Mouse (Mus musculus) lung, embryonic 15.5 days (tissue): Measurements from ENCODE around the gene Ano6. TPM values are rescaled to one million over a fixed set of nuclear protein-coding genes. Genes with fewer than 3 reads are reported as not detected.
A peak's percentile ranks its signal among the peaks of the same experiment; 100 is the strongest.

ENCODE experiments used
- ATAC-seq: fragments of 200-750 bp; cut with Nextera tagmentation; 2 replicates; pipeline ENCODE4 v1.8.0; 2017; ENCODE audit warnings: moderate number of reproducible peaks, borderline replicate concordance; ENCODE audit not compliant: low FRiP score, low TSS enrichment; ENCODE audit errors: extremely low read depth
- H3K27ac ChIP-seq: fragments of 300-500 bp; sonication (generic); 2 replicates; pipeline ENCODE4 v1.5.1; 2015; ENCODE audit warnings: moderate library complexity, mild to moderate bottlenecking, inconsistent platforms
- H3K27me3 ChIP-seq: fragments of 300-500 bp; sonication (generic); 2 replicates; pipeline ENCODE4 v1.6.1; 2015; ENCODE audit warnings: inconsistent platforms
- H3K36me3 ChIP-seq: fragments of 300-500 bp; sonication (generic); 2 replicates; pipeline ENCODE4 v1.6.1; 2015; ENCODE audit warnings: inconsistent platforms
- H3K4me1 ChIP-seq: fragments of 300-500 bp; sonication (generic); 2 replicates; pipeline ENCODE4 v1.6.1; 2015; ENCODE audit warnings: inconsistent platforms
- H3K4me2 ChIP-seq: fragments of 300-500 bp; sonication (generic); 2 replicates; pipeline ENCODE4 v1.6.1; 2015; ENCODE audit warnings: inconsistent platforms, mild to moderate bottlenecking, moderate library complexity
- H3K4me3 ChIP-seq: fragments of 300-500 bp; sonication (generic); 2 replicates; pipeline ENCODE4 v1.5.1; 2015; ENCODE audit warnings: mild to moderate bottlenecking, inconsistent platforms
- H3K9ac ChIP-seq: fragments of 300-500 bp; sonication (generic); 2 replicates; pipeline ENCODE4 v1.6.1; 2015; ENCODE audit warnings: inconsistent platforms
- H3K9me3 ChIP-seq: fragments of 300-500 bp; sonication (generic); 2 replicates; pipeline ENCODE4 v1.6.1; 2016; ENCODE audit warnings: inconsistent platforms
- WGBS: fragments of 180-500 bp; shearing (Covaris S2); methylation state at CpG from one replicate; pipeline ENCODE4 v1.1.7; 2015; 5-methylcytosine and 5-hydroxymethylcytosine counted together
- polyA plus RNA-seq: library from polyadenylated mRNA; unstranded; fragments of >200 nt; fragmentation: Nextera tagmentation; extraction: Ambion mirVana; gene quantifications from 2 replicates; pipeline ENCODE4 v1.2.1, GENCODE M21; 2015

The Ano6 gene
- polyA plus RNA-seq, 1 experiment from 2014 or later = 44.0 TPM

DNA sequence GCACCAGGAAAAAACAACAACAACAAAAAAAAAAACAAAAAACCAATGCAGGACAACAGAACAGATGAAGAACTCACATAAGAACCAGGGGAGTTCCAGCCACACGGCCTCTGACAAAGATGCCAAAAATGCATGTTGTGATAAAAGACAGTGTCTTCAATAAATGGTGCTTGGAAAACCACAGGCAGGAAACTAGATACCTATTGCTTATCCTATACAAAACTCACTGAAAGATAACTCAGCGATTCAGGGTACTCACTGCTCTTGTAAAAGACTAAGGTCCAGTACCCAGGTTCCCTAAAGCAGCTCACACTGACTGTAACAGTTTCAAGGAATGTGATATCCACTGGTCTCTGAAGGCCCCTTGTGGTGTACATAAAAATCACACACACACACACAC, 20.3 kb upstream of the Ano6 start:
- H3K27me3 ChIP-seq = no peaks in the 10 kb centered on the region
- H3K4me3 ChIP-seq = no peak overlapping the region
- H3K9me3 ChIP-seq = no peaks in the 10 kb centered on the region
- H3K9ac ChIP-seq = no peak overlapping the region
- H3K4me2 ChIP-seq = no peak overlapping the region
- WGBS = 81% methylated on average over 2 of the region's 2 CpGs
- no peaks in the 10 kb centered on the region for H3K36me3 ChIP-seq
- ATAC-seq = no peak
- no peaks in the 10 kb centered on the region for H3K4me1 ChIP-seq
- H3K27ac ChIP-seq = no peak overlapping the region

DNA sequence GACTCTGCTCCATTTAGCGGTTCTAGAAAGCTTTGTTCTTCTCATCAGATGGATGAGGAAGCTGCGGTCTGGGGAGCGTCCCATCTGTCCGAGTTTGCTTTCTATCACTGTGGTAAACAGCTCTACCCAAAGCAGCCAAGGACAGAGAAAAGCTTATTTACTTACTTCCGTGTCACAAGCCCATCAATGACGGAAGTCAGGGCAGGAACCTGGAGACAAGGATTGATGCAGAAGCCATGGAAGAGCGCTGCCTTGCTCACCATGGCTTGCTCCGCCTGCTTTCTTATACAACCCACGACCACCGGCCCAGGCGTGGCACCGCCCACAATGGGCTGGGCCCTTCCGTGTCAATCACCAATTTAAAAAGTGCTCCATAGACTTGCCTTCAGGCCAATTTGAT, 18.3 kb upstream of the Ano6 start:
- 55% methylated on average over 13 of the region's 13 CpGs for WGBS
- Histone ChIP-seq H3K36me3 (no peaks in the 10 kb centered on the region), H3K4me2 (no peak overlapping the region), H3K4me1 (no peaks in the 10 kb centered on the region), H3K4me3 (no peak overlapping the region), H3K9me3 (no peaks in the 10 kb centered on the region), H3K27ac (no peak overlapping the region), H3K9ac (no peak overlapping the region), H3K27me3 (no peaks in the 10 kb centered on the region)
- no peak for ATAC-seq

DNA sequence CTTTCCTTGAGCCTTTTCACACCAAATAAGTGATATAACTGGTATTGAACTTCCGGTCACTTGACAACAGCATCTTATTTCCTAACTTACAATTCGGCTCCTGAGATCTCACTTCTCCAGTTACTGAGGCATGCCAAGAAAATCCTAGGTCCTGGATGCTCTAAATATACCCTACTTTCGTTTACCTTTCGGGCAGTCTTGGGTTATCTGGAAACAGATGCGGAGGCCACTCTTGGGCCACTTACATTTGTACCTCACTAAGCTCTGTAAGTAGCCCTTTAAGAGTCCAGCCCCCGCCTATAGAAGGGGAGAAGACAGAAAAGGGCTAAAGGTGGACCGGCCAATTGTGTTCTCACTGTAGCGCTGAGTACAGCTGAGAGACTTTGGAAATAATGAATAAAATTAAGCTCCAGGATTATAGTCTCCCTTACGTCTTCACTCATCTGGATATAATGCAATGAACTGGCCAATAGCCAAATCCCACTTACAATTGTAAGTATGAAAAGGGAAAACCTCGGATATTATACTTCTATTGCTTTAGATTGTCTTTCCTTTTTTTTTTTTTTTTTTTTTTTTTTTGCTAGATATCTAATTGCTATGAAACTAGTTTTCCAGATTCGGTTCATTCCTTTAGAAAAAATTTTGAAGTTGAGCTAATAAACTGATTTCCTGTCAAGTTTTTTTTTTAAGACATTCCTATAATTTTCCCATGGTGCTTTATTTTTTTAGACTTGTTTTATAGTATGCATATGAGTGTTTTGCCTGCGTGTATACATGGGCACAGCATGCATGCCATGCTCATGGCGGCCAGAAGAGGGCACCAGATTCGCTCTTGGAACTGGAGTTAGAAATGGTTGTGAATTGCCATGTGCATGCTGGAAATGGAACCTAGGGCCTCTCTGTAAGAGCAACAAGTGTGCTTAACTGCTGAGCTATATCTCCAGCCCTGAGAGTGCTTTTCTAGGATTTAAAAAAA, 17.5 kb upstream of the Ano6 start:
- Histone ChIP-seq H3K4me3 (no peak overlapping the region), H3K4me2 (no peak overlapping the region), H3K9me3 (no peaks in the 10 kb centered on the region), H3K9ac (no peak overlapping the region), H3K4me1 (no peaks in the 10 kb centered on the region), H3K27ac (no peak overlapping the region), H3K36me3 (no peaks in the 10 kb centered on the region), H3K27me3 (no peaks in the 10 kb centered on the region)
- ATAC-seq = no peak
- 53% methylated on average over 14 of the region's 14 CpGs for WGBS

DNA sequence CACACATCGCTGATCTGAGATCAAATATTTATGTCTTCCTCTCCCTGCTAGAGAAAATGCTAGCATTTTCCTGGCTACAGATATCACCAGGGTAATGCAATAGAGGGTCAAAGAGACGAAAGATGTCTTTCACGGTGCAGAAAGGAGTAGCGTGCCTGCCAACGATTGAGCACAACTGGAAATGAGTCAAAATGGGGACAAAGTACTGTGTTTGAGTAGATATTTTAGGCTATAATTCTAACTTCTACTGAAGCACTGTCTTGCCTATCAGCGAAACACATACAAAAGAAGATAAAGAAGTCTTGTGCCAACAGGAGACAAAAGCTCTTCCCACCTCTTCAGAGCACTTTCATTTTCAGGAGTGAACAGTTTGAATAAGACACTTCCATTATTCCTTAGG, 16.4 kb upstream of the Ano6 start:
- no peaks in the 10 kb centered on the region for H3K4me1 ChIP-seq
- H3K9ac ChIP-seq = no peak overlapping the region
- no peaks in the 10 kb centered on the region for H3K27me3 ChIP-seq
- no peaks in the 10 kb centered on the region for H3K9me3 ChIP-seq
- WGBS = 44% methylated on average over 6 of the region's 6 CpGs
- no peak for ATAC-seq
- H3K4me2 ChIP-seq = no peak overlapping the region
- no peaks in the 10 kb centered on the region for H3K36me3 ChIP-seq
- no peak overlapping the region for H3K4me3 ChIP-seq
- no peak overlapping the region for H3K27ac ChIP-seq

DNA sequence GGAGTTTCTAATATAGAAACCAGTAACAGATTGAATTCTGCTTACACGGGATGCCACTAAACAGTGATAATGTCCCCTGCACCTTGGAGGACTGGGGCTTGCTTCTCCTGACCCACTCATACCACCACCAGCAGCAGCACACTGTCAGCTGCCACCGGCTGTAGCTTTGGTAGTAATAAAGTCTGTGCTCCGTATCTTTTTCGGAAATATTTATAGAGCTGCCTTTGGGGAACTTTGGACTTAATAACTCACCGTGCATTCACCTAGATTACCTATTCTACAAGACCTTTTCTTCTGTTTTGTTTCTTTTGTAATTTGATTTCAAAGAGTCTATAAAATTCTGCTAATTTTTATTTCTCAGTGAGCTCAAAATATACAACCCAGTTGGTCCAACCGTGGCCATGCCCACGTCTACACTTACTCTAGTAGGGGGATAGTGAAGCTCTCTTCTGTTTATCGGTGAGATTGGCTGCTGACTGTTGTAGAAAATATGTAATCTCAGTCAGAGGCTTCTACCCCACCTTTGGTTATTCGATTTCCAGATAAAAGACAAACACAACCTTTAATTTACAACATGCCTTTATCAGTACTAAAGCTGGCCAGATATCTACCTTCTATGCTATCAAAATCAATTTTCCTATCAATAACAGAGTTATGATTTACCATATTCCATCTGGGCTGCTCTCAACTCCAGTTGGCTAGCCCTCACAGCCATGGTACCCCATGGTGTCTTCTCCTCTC, 15.8 kb upstream of the Ano6 start:
- ATAC-seq = no peak

DNA sequence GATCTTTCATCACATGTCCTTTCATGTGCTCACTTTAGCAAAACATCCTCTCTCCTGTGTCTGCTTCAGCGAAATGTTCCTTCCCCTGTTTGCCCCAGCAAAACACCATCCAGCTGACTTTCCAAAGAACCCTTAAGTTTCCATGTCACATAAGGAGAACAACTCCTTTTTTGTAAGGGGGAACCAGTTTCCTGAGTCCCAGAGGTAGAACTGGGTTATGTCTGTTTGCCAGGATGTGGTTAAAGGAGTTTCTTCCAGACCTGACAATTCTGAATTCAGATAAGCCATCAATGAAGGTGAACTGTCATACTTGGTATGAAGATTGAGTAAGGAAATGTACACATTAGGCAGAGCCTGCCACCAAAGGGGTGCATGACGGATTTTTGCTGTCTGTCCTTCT, 12.9 kb upstream of the Ano6 start:
- H3K9ac ChIP-seq = no peak overlapping the region
- 83% methylated on average over 2 of the region's 2 CpGs for WGBS
- ATAC-seq = no peak
- no peak overlapping the region for H3K4me2 ChIP-seq
- no peaks in the 10 kb centered on the region for H3K36me3 ChIP-seq
- H3K27ac ChIP-seq = no peak overlapping the region
- no peaks in the 10 kb centered on the region for H3K4me1 ChIP-seq
- H3K4me3 ChIP-seq = no peak overlapping the region
- H3K9me3 ChIP-seq = no peaks in the 10 kb centered on the region
- H3K27me3 ChIP-seq = no peaks in the 10 kb centered on the region

More for the DNA sequence above, 15.8 kb upstream of the Ano6 start:
- Histone ChIP-seq H3K4me3 (no peak overlapping the region), H3K9ac (no peak overlapping the region), H3K36me3 (no peaks in the 10 kb centered on the region), H3K27ac (no peak overlapping the region), H3K4me1 (no peaks in the 10 kb centered on the region), H3K9me3 (no peaks in the 10 kb centered on the region), H3K27me3 (no peaks in the 10 kb centered on the region), H3K4me2 (no peak overlapping the region)
- WGBS = 83% methylated on average over 9 of the region's 9 CpGs

DNA sequence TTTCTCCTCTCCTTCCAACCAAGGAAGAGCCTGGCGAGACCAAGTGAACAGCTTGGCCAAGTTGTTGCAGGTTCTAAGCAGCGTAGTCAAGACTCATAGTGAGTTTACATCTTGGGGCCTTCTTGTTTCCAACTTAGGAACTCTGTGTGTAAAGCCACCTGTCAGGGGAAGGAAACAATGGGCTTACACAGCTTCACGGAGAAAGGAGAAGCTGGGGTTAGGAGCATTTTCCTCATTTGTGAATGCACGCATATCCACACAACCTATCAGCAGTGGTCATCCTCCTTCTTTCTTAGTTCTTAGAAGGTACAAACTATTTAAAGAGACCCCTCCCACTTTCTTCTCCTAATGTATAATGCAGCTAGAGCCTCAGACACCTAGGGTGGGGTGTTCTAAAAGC, 11.9 kb upstream of the Ano6 start:
- Histone ChIP-seq H3K9ac (no peak overlapping the region), H3K27ac (no peak overlapping the region), H3K9me3 (no peaks in the 10 kb centered on the region), H3K4me2 (no peak overlapping the region), H3K4me3 (no peak overlapping the region), H3K36me3 (no peaks in the 10 kb centered on the region), H3K27me3 (no peaks in the 10 kb centered on the region), H3K4me1 (no peaks in the 10 kb centered on the region)
- ATAC-seq = no peak
- WGBS = 89% methylated on average over 4 of the region's 4 CpGs

DNA sequence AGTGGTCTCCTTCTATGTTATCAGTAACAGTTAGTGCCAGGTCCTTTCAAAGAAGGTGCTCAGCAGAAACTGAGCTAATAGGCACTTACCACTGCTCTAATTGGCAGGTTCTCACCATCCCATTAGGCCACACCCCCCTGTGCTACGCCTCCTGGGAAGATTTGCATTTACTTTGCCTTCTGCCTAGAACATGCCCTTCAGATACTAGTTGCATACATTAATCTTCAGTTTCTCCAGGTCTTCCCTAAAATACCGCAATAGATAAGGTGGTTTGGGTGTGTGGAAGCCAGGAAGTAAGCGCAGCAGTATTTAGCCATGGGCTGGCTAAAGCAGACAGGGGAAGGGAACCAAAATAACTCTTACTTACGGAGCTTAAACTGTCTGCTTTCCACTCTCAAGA, 4.0 kb upstream of the Ano6 start:
- Histone ChIP-seq H3K27ac (no peak overlapping the region), H3K36me3 (no peaks in the 10 kb centered on the region), H3K9me3 (no peaks in the 10 kb centered on the region), H3K9ac (no peak overlapping the region), H3K27me3 (no peaks in the 10 kb centered on the region), H3K4me2 (no peak overlapping the region), H3K4me3 (no peak overlapping the region), H3K4me1 (peaks cover 10% of the 10 kb centered on the region; the same call in 1 of the 2 replicates)
- WGBS = 80% methylated on average over 4 of the region's 4 CpGs
- no peak for ATAC-seq

DNA sequence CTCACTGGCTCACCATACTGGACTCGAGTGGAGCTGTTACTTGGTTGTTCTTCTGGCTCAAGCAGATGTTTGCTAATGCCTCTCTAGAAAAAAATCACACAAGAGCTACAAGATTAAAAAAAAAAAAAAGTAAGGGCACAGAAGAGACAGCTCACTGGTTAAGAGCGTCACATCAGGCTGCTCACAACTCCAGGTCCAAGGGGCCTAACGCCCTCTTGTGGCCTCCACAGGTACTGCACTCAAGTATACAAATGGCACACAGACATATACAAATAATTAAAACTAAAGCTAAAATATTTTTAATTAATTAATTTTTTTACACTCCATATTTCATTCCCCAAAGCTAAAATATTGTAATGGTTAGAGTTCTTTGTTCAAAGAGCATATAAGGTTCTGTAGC, 3.1 kb upstream of the Ano6 start:
- Histone ChIP-seq H3K4me1 (peaks cover 19% of the 10 kb centered on the region), H3K4me3 (no peak overlapping the region), H3K4me2 (no peak overlapping the region), H3K27ac (no peak overlapping the region), H3K9ac (no peak overlapping the region), H3K36me3 (no peaks in the 10 kb centered on the region), H3K9me3 (no peaks in the 10 kb centered on the region), H3K27me3 (no peaks in the 10 kb centered on the region)
- no peak for ATAC-seq
- 51% methylated on average over 3 of the region's 3 CpGs for WGBS

DNA sequence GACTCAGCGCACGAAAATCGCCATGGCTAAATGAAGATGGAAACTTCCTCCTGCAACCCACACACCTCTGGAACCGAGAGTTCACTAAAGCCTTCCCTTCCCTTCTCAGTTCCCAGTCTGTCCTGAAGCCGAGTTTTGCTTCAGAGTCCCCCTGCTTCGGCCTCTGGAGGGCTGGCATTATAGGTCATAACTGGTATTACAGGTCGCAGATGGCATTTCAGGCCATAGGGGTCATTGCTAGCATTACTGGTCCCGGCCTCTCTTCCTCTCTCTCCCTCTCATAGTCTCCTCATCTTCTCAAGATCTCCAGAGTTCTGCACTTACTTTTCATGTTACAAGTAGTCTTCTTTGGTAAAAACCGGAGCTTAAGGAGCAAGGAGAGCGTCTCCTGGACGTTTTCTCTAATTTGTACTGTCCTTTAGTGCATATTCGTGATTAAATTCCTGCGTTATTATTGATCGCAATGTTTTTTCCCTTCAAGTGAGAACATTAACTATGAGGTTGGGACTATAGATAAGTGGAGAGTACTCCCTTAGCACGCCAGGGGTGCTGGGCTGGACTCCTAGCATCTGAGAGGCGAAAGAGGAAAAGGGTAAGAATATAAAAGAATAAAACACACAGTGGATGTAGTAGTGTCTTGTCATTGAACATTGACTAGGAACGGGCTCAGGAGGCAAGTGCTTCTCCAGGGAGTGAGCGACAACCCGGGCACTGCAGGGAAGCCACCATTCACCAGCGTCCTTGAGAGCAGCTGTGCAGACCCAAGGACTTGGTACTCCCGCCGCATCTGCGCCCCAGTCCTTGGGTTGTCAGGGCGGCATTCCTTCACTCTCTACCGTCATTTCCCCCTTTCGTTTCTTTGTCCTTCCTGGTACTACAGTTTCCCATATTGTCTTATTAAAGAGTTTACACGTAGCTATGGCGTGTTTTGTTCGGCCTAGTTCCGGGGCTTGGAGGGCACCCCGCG, 798 bp upstream of the Ano6 start:
- Histone ChIP-seq H3K27ac (peak overlapping the region; percentile 90), H3K9ac (peak overlapping the region; percentile 85), H3K27me3 (no peaks in the 10 kb centered on the region), H3K9me3 (no peaks in the 10 kb centered on the region), H3K36me3 (no peaks in the 10 kb centered on the region), H3K4me2 (peak overlapping the region; percentile 79), H3K4me1 (peaks cover 40% of the 10 kb centered on the region), H3K4me3 (peak overlapping the region; percentile 81)
- 19% methylated on average over 32 of the region's 32 CpGs for WGBS
- peak; percentile 43 for ATAC-seq

DNA sequence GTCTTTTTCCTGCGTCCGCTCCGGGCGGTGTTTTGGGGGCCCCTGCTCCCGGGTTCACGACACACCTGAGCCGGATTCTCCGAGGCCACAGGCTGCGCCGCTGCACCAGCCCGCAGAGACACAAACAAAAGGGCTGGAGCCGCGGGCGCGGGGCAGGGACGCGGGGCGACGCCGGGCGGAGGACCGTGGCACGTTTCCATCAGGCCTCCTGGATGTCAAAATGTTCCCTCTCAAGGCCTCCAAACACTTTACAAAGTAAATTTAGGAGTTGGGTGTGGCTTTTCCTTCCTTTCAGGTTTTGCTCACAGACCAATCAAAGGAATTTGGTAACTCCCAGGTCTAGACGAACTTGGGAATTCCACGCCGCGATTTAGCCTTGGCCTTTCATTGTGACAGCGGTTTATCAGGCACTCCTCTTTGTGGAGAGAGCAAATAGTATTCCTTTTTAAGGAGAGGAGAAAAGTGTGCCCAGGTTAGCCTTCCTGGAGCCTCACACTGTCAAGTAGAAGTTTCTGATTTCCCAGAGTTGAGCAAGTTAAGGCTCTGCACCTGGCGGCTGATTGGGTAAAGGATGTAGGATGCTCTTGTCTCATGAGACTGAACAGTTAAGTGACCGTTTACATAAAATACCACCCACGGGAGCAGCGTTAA, 623 bp downstream of the Ano6 start:
- ATAC-seq = peak; percentile 12; the same call in 1 of the 2 replicates
- peak overlapping the region; percentile 85 for H3K9ac ChIP-seq
- H3K4me2 ChIP-seq = peak overlapping the region; percentile 79
- H3K27ac ChIP-seq = peak overlapping the region; percentile 90
- no peaks in the 10 kb centered on the region for H3K9me3 ChIP-seq
- WGBS = 2% methylated on average over 32 of the region's 32 CpGs
- no peaks in the 10 kb centered on the region for H3K27me3 ChIP-seq
- no peaks in the 10 kb centered on the region for H3K36me3 ChIP-seq
- peaks cover 53% of the 10 kb centered on the region for H3K4me1 ChIP-seq
- H3K4me3 ChIP-seq = peak overlapping the region; percentile 81
